Mouse (Mus musculus) G1E (cell line): ENCODE measurements around the gene Tmem88.

Experiments
- CTCF ChIP-seq: IDR thresholded peaks from 2 replicates; pipeline ENCODE4 v1.5.1; 2012; ENCODE audit warnings: low read depth, low read length, inconsistent platforms, mixed read lengths
- GATA1 ChIP-seq: IDR thresholded peaks from 2 replicates; pipeline ENCODE4 v1.6.1; 2012; ENCODE audit warnings: borderline replicate concordance, low read length, inconsistent platforms, mixed read lengths
- GATA2 ChIP-seq: IDR thresholded peaks from 2 replicates; pipeline ENCODE4 v1.6.1; 2012; ENCODE audit warnings: low read depth, low read length, inconsistent platforms, borderline replicate concordance
- POLR2AphosphoS5 ChIP-seq: IDR thresholded peaks from 2 replicates; pipeline ENCODE4 v1.6.1; 2012; ENCODE audit warnings: low read depth, low read length, inconsistent platforms; ENCODE audit not compliant: insufficient replicate concordance
- TAL1 ChIP-seq: conservative IDR thresholded peaks from 2 replicates; pipeline ENCODE4 v1.6.1; 2012; ENCODE audit warnings: low read depth, low read length, inconsistent platforms, mixed read lengths

- TF ChIP-seq CTCF (no peak), TAL1 (no peak), POLR2AphosphoS5 (no peak), GATA1 (no peak), GATA2 (no peak)
Measured at GRCm38 (mm10) chr11:69429313-69429712, 31.3 kb upstream of the Tmem88 start.
